Mouse (Mus musculus) G1E (cell line): ENCODE measurements around the gene Nfe2l2.

ENCODE experiments used
- CTCF ChIP-seq: IDR thresholded peaks from 2 replicates; pipeline ENCODE4 v1.5.1; 2012; ENCODE audit warnings: low read depth, low read length, inconsistent platforms, mixed read lengths
- POLR2AphosphoS5 ChIP-seq: IDR thresholded peaks from 2 replicates; pipeline ENCODE4 v1.6.1; 2012; ENCODE audit warnings: low read depth, low read length, inconsistent platforms; ENCODE audit not compliant: insufficient replicate concordance

- TF ChIP-seq CTCF (no peak), POLR2AphosphoS5 (no peak)
Observed at GRCm38 (mm10) chr2:75723481-75723880, 19.0 kb upstream of the Nfe2l2 start.
